Mouse (Mus musculus) layer of hippocampus, adult 9-11 months (tissue): ENCODE data around the gene Ccdc88c.

Source experiments
- DNase-seq: peaks from one replicate; pipeline ENCODE4 v3.0.0; 2022

Ccdc88c gene

DNA sequence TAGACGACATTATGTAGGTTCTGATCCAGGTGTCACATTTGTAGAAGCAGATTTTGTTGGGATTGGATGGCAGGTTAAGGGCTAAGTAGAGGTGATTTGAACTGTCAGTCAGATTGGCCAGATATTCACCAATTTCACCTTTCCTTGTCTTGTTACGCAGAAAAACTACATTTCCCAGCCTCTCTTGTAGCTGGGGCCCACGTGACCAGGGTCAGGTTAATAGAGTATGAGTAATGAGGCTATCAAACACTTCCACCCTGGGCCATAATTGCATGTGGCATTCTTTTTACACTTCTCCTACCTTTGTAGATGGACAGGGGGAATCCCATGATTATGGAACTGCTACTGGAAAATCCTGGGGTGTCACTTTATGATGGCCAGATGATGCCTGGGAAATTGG lies 155.2 kb downstream of the Ccdc88c start:
- DNase-seq = no peak

DNA sequence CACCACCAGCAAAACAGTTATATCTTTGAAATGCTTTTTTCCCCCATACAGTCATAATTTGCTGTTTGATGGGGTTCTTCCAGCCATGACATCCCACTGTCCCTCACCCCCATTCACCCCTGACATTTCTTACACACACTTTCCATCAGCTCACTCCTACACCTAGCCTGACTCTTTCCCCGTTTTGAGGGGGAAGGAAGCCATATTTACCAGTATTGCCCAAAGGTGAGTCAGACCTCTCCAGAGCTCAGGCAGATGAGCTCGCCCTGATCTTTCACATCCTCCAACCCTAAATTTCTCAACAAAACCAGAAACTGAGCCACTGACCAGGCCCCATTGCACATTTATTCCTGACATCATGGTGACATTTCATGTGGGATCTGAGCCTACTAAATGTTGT lies 157.0 kb downstream of the Ccdc88c start:
- no peak for DNase-seq

DNA sequence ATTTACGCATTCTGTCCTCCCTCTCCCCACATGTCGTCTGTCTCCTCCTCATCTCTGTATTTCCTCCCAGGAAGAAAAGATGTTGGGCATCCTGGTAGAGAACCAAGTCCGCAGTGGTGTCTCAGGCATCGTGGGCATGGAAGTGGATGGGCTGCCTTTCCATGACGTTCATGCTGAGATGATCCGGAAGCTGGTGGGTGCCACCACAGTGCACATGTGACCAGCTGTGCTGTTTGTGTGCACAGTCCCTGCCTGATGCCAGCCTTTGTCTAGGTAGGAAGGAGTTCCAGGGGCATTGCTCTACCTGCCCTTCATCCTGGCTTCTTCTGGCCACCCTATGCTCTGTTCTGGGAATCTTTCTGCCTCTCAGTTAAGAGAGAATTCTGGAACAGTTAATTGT lies 157.6 kb downstream of the Ccdc88c start:
- DNase-seq = no peak

DNA sequence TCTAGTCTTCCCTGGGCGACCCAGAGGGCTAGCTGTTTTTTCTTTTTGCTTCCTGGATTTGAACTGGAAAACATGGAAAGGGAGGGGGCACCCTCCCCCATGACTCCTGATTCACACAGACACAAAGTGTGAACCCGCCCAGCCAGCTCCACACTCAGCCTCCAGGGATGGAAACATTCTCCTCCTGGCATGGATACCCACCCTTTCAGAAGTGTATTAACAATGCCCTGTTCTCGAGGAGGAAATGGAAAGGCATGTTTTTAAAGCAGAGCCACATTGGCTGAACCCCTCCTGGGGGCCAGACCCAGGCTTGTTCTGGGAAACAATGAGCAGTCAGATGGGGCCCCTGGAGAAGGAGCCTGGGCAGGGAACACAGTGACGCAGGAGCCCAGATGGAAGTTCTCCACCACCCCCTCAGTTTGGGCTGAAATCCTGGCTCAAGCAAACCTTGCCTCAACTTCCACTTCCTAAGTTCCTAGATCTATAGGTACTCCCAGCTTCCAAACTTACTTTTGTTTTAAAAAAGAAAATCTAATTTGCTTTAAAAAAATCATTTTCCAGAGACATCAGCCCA lies 160.7 kb downstream of the Ccdc88c start:
- DNase-seq = peak; percentile 42

DNA sequence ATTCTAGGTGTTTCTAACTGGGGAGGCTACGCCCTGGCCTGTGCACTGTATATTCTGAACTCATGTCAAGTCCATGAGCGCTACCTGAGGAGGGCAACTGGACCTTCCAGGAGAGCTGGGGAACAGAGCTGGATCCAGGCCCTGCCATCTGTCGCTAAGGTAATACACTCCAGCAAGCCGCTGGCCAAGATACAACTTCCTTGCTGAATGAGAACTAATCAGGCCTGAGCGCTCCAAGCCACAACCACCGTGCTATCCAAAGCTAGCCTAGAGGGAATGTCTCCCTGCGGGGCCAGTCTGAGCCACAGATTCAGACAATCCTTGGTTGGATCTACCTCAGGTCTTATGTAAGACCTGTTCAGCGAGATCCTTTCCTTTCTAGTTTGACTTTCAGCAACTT lies 161.8 kb downstream of the Ccdc88c start:
- no peak for DNase-seq

DNA sequence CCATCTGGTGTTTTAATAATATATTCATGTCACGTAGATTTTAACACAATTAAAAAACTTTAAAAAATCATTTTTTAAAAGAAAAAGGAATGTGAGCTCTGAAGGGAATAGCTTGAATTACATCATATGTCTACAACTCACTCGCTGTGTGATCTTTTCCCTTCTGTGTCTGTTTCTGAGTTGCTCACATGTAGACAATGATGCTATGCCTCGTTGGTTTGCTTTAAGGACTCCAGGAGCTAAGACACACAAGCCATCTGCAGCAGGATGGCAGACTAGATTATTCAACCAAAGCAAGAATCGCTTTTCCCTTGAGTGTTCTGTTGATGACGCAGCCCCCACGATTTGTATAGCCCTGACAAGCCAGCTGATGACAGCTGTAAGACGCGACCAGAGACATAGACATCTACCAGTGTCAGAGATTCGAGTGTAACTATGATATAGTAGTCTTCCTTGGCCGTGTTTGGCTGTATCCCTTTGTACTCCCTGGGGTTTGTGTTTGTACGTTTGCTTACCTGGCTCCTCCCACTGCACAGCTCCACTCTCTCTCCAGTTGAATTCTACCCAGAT lies 163.3 kb downstream of the Ccdc88c start:
- DNase-seq = no peak

DNA sequence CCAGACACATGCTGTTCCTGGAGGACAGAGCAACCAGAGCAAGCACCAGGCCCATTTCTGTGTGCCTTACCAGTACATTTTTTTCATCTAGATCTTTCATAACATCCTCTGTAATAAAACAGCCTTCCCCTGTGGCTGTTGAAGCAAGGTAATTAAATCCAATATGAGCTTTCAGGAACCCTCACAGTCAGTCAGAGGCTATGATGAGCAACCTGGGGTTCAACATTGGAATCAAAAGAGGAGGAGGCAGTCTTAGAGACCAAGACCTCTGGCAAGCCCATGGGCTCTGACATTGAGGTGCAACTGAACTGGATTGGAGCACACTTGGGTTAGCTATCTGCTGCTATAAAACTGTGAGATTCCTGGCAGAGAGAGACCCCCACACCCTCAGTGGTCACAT lies 163.8 kb downstream of the Ccdc88c start:
- DNase-seq = no peak

DNA sequence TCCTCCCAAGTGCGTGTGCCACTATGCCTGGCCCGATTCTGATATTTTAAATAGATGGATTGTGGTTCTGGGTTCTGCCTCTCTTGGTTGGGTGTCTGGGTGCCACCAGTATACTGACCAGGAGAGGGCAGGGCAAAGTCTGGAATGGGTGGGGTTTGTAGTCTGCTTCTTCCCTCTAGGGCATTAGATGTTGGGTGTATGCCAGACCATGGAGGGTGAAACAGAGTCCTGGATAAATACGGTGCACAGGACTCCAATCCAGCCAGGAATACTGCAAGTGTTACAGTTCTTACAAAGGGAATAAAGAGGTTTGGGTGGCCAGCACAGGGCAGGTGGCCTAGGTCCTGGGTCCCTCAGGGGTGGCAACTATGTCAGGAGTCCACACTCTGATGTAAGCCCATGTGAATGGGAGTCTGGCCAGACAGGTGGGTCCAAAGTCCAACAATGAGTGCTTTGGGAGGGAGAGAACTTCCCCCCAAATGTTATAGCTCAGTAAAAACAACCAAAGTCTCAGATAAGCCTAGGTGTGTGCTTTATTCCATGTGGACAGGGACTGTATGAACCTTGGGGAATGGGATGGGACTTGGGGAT lies 165.9 kb downstream of the Ccdc88c start:
- DNase-seq = no peak

DNA sequence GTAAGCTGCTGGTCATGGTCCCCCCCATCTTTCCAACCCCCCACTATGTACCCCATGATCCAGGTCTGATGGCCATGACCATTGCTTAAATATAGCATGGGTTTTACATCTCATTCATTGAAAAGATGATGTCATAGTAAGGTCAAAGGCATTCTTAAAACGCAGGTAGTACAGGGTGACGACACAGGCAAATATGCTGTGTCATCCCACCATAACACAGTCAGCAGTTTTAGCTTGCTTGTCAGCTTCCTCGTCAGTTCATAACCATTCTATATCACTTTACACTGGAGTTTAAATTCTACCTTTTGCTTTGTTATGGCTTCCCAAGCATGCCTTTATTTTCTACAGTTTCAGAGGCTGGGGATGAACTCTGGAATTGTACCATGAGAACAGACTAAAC lies 166.6 kb downstream of the Ccdc88c start:
- DNase-seq = no peak
